Mouse (Mus musculus): Measurements from ENCODE around the gene Gm6465. TPM values are rescaled to one million over a fixed set of nuclear protein-coding genes. Genes with fewer than 3 reads are reported as not detected.
"Not testable (repeated sequence)": the region's sequence is repeated elsewhere in the genome, so short reads cannot be mapped to it uniquely, and the experiment has no call there.

The Gm6465 gene
- not detected in 2 replicates for polyA plus RNA-seq (2012; rRNA removed)
- not detected in 2 replicates for polyA plus RNA-seq (2014; fragmentation: Nextera tagmentation; extraction: Ambion mirVana)

- H3K9me3 ChIP-seq (ENCODE audit: control insufficient read depth, low read length); H3K36me3 ChIP-seq (ENCODE audit: control insufficient read depth, insufficient read depth, low read length); H3K9ac ChIP-seq (ENCODE audit: low read depth, low read length, severe bottlenecking); H3K4me3 ChIP-seq (replicated peaks; ENCODE audit: low read length); H3K4me2 ChIP-seq (replicated peaks; ENCODE audit: low read depth, low read length, severe bottlenecking); H3K27ac ChIP-seq (replicated peaks; ENCODE audit: low read depth, low read length); H3K27me3 ChIP-seq (ENCODE audit: control insufficient read depth, insufficient read depth, low read length); DNase-seq (ENCODE audit: low spot score); ATAC-seq (ENCODE audit: low FRiP score, low read depth); H3K4me1 ChIP-seq (ENCODE audit: control insufficient read depth, insufficient read depth, low read length): not testable (repeated sequence)
- WGBS, result 54% methylated on average over 2 of the region's 2 CpGs
Observed at GRCm38 (mm10) chr5:11845239-11845638, at the start of gene Gm6465. TSS of gene Gm6465 (plus strand) at chr5:11845539.

DNA sequence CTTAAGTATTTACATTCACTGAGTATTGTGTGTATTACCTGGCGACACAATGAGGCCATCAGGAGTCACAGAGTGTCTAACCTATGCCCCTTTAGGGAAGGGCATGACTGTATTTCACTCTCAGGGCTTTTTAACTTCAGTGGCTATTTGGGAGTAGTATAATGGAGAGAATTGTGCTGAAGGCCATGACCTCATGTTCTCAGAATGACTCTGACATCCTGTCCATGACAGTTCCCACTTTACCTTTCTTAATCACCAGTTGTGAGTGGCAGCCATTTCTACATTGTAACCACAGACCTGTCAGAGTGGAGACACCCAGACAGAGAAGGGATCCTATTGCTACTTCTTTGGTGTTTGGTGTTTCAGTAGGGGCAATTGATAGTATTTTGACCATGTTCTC, 485 bp downstream of the Gm6465 start:
- not testable (repeated sequence) for H3K4me2 ChIP-seq (replicated peaks; ENCODE audit: low read depth, low read length, severe bottlenecking); ATAC-seq (ENCODE audit: low FRiP score, low read depth); H3K9ac ChIP-seq (ENCODE audit: low read depth, low read length, severe bottlenecking); H3K27me3 ChIP-seq (ENCODE audit: control insufficient read depth, insufficient read depth, low read length); H3K4me1 ChIP-seq (ENCODE audit: control insufficient read depth, insufficient read depth, low read length); H3K9me3 ChIP-seq (ENCODE audit: control insufficient read depth, low read length); H3K4me3 ChIP-seq (replicated peaks; ENCODE audit: low read length); H3K27ac ChIP-seq (replicated peaks; ENCODE audit: low read depth, low read length); H3K36me3 ChIP-seq (ENCODE audit: control insufficient read depth, insufficient read depth, low read length); DNase-seq (ENCODE audit: low spot score)
- WGBS, result 73% methylated on average over 1 of the region's 1 CpGs

DNA sequence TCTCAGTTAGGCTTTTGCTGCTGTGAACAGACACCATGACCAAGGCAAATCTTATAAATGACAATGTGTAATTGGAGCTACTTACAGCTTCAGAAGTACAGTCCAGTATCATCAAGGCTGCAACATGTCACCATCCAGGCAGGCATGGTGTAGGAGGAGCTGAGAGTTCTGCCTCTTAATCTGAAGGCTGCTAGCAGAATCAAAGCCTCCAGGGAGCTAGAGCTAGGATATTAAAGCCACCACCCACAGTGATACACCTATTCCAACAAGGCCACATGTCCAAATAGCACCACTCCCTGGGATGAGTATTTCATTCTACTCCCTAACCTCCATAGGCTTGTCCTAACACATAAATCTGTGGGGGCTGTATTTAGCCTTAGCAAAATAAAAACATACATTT, 12.6 kb downstream of the Gm6465 start:
- not testable (repeated sequence) for H3K4me2 ChIP-seq (replicated peaks; ENCODE audit: low read depth, low read length, severe bottlenecking); H3K4me3 ChIP-seq (replicated peaks; ENCODE audit: low read length); H3K27ac ChIP-seq (replicated peaks; ENCODE audit: low read depth, low read length); H3K4me1 ChIP-seq (ENCODE audit: control insufficient read depth, insufficient read depth, low read length); H3K36me3 ChIP-seq (ENCODE audit: control insufficient read depth, insufficient read depth, low read length); H3K9me3 ChIP-seq (ENCODE audit: control insufficient read depth, low read length); H3K27me3 ChIP-seq (ENCODE audit: control insufficient read depth, insufficient read depth, low read length); H3K9ac ChIP-seq (ENCODE audit: low read depth, low read length, severe bottlenecking); DNase-seq (ENCODE audit: low spot score); ATAC-seq (ENCODE audit: low FRiP score, low read depth)

Other genes starting within 250 kb of the Gm6465 start
- gene Gm8922, start 163.6 kb upstream of the Gm6465 start, polyA plus RNA-seq (2012; rRNA removed), result not detected in 2 replicates
- gene Gm8922, start 163.6 kb upstream of the Gm6465 start, polyA plus RNA-seq (2014; fragmentation: Nextera tagmentation; extraction: Ambion mirVana), result not detected in 2 replicates
- not detected in 2 replicates for gene Gm8926, start 75.0 kb upstream of the Gm6465 start, polyA plus RNA-seq (2012; rRNA removed)
- not detected in 2 replicates for gene Gm8926, start 75.0 kb upstream of the Gm6465 start, polyA plus RNA-seq (2014; fragmentation: Nextera tagmentation; extraction: Ambion mirVana)
- gene 4933402N22Rik, start 72.5 kb downstream of the Gm6465 start, polyA plus RNA-seq (2012; rRNA removed), result not detected in 2 replicates
- not detected in 2 replicates for gene 4933402N22Rik, start 72.5 kb downstream of the Gm6465 start, polyA plus RNA-seq (2014; fragmentation: Nextera tagmentation; extraction: Ambion mirVana)

Measured in limb, embryonic 14.5 days (tissue).